Mouse (Mus musculus) heart, adult 18-20 months (tissue): ENCODE results near the gene Cyp2f2. TPM values are rescaled to one million over a fixed set of nuclear protein-coding genes. Genes with fewer than 3 reads are reported as not detected.

ENCODE experiments used
- DNase-seq, 2 experiments: peaks; one replicate each; pipeline ENCODE4 v3.0.0; 2021 to 2022; ENCODE audit warnings: mixed read lengths in 1 of 2
- long read RNA-seq, 2 experiments: library from polyadenylated mRNA; stranded (forward); transcript quantifications; one replicate each; pipeline ENCODE4 v2.0.0; 2021
- total RNA-seq, 2 experiments: library from RNA; stranded (reverse); gene quantifications; 2 replicates each; pipeline ENCODE4 v1.2.3; 2021

The Cyp2f2 gene
- 10 to 100 TPM in 1 of 2 experiments, under 1 TPM in 1; 0.92 to 47.3 TPM for total RNA-seq
- long read RNA-seq, experiment 1 = 0 reads
- long read RNA-seq, experiment 2, transcript Cyp2f2-201 (10 exons, 1,866 nt) = major isoform, 13 of 18 reads
- long read RNA-seq, experiment 2, partial matches to known transcripts = 4 of 18 reads
- long read RNA-seq, experiment 2, other reads (novel, unspliced or antisense) = 1 of 18 reads

DNA sequence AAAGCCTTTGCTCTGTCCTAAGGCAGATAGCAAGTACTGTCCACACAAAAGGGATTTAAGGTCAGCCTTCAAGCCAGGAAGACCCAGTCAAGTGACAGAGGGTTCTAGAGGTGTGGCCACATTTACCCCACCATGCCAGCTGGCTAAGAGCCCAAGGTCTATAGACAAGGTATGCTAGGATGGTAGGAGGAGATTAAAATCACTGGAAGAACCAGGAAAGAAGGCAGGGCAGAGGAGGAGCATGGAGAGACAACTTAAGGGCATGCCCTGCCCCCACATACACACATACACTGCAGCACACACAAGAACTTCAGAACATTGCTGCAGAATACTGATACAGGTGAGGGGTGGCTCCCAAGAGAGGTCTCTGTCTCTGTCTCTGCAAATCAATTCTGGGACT, at the start of gene Cyp2f2:
Gene Cyp2f2 (plus strand): TSS at position 234 of the 400 bp plus-strand sequence.
- no peak for DNase-seq

DNA sequence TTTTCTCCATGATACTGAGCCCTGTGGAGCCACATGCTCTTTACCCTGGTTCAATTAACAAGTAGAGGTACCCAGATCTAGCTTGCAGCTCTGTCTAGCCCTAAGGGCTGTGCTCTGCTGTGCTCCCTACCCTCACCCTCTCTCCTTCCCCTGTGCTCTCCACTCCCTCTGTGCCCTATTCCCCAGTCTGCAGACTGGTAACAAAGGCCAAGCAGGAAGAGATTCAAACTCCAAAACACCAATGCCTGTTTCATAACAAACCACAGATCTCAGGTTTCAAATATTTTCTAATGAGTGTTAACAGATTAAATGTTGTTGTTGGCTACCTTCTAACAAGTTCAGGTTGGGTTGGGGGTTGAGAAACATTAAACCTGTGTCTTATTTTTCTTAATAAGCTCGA, 41.1 kb upstream of the Cyp2f2 start:
- no peak for DNase-seq

GRCm38 (mm10) chr7:27081625-27082024, 38.1 kb upstream of the Cyp2f2 start:
- DNase-seq = no peak

- no peak for DNase-seq
Measured at GRCm38 (mm10) chr7:27091039-27091438, 28.7 kb upstream of the Cyp2f2 start.

DNA sequence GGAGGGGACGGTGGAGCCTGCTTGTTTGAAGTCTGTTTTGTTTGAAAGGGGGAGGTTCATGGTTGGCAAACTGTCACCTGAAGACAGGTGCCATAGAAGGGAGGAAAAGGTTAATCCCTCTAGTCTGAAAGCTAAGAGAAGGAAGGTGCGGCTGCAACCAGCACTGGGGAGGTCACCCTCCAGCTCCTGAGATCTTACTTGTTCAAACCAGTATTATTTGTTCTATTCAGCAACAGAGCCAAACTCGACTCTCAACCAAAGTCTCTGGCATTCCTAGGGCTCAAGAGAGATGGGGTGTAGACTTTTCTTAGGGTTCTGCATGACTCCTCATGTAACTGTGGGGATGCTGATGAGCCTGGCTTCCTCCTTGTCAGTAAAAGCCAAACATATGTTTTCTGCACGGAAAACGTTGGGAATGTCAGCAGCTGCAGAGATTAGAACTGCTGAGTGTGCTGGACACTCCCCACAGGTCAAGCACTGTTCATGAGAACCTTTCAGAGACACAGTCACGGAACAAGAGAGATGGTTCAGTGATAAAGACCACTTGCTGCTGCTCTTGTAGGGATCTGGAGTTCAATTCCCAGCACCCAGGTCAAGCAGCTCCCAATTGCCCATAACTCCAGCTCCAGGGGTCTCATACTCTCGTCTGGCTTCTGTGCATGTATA, 27.5 kb upstream of the Cyp2f2 start:
- no peak for DNase-seq

GRCm38 (mm10) chr7:27092882-27093281, 26.8 kb upstream of the Cyp2f2 start:
- peak in 1 of 2 experiments; percentile 10 for DNase-seq

DNA sequence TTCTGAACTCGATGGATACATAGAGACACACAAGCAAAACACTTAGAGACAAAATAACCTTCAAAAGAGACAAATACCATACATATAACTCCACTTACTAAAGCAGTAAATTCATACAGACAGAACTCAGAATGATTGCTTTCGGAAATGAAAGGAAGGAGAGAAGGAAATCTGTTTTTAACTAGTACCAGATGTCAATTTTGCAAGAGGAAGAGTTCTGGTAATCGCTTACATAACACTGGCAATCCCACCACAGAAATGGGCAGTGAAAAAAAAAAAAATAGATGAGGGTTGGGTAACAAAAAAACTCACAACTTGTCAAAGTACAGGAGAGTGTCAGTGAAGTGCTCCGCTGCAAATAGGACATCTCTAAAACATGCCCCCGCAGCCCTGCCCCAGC, 14.8 kb upstream of the Cyp2f2 start:
- DNase-seq = no peak

DNA sequence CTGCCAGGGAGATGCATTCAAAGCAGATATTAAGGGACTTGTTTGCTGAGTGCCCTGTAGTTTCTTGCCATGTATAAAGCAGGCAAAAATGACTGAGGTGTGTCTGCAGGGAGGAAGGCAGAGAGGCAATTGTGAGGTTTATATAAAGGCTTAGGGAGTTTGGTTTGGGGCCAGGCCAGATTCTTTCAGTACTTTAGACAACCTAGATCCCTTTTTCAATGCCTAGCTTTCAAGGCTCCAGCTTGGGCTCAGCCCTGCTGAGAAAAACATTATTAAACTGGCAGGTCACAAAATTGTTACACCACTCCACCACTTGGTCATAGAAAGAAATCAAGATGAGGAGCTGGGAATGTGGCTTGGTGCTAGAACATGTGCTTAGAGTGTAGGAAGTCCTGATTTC, 9.4 kb upstream of the Cyp2f2 start:
- DNase-seq = no peak

DNA sequence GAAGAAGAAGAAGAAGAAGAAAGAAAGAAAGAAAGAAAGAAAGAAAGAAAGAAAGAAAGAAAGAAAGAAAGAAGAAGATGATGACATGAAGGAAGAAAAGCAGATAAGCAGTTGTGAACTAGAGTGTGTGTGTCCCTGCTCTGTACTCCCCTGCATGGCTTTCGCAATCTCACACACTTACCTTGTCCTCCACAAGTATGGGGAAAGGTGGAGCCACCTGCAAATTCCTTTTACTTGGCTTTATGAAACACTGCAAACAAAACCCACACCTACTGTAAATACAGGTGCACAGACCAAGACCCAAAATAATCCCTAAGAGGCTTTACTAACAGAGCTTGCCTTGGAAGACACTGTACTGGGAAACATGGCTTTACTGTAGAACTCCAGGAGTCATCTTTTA, 8.7 kb upstream of the Cyp2f2 start:
- no peak for DNase-seq

DNA sequence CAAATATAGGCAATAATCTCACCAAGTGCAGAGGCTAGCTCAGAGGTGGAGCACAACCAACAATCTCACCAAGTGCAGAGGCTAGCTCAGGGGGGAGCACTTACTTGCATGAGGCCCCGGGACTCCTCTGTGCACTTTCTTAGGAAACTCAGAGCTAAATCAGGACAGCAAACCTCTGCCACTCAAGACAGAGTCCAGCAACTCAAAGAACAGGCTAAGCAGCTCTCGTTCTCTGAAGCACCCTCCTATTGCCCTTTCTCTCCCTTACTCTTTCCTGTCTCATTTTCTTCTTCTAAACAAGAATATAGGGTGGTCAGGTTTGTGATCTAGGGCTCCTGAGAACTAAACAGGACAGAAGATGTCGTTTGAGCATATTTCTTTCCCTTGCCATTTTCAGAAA, 7.7 kb upstream of the Cyp2f2 start:
- no peak for DNase-seq

DNA sequence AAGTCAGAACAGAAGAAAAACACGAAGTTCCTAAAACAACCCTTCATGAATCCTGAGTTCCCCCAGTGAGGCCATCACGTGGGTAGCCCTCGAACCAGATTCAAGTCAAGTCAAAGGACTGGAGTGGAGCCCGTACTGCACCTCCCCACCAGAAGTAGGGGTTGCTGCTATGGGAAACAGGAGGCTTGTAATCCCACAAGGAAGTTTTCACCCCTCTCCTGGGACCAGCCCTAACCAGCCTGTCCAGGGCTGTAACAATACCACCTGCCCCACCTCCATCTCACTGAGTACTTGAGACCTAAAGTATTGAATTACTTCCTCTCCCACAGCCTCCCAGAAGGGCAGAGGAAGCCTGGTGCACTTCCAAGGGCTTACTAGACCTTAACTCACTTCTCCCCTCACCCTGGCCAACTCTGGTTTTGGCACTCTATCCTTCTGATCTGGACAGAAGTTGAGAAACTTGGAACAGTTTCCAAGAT, 1.6 kb upstream of the Cyp2f2 start:
- peak in 1 of 2 experiments; percentile 64 for DNase-seq

- no peak for DNase-seq
Measured at GRCm38 (mm10) chr7:27124305-27124832, 4.7 kb downstream of the Cyp2f2 start.

GRCm38 (mm10) chr7:27124969-27125368, 5.3 kb downstream of the Cyp2f2 start:
- DNase-seq = no peak

GRCm38 (mm10) chr7:27128162-27128561, 8.5 kb downstream of the Cyp2f2 start:
- peak in 1 of 2 experiments; percentile 46 for DNase-seq

GRCm38 (mm10) chr7:27128946-27129345, 9.2 kb downstream of the Cyp2f2 start:
- no peak for DNase-seq

DNA sequence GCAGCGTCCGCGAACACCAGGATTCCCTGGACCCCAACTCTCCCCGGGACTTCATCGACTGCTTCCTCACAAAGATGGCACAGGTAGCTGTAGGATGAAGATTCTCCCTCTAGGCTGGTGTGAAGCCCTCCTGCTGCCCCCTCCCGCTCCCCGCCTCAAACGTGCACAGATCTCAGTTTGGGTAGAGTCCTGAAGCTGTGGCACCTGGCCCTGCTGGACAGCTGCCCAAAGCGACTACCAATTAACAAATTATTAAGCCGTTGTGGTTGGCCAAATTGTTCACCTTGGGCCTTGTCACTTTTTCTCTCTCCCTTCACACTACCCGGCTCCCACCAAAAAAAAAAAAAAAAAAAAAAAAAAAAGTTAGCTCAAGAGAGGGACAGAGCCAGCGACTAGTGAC, 10.1 kb downstream of the Cyp2f2 start:
- no peak for DNase-seq

DNA sequence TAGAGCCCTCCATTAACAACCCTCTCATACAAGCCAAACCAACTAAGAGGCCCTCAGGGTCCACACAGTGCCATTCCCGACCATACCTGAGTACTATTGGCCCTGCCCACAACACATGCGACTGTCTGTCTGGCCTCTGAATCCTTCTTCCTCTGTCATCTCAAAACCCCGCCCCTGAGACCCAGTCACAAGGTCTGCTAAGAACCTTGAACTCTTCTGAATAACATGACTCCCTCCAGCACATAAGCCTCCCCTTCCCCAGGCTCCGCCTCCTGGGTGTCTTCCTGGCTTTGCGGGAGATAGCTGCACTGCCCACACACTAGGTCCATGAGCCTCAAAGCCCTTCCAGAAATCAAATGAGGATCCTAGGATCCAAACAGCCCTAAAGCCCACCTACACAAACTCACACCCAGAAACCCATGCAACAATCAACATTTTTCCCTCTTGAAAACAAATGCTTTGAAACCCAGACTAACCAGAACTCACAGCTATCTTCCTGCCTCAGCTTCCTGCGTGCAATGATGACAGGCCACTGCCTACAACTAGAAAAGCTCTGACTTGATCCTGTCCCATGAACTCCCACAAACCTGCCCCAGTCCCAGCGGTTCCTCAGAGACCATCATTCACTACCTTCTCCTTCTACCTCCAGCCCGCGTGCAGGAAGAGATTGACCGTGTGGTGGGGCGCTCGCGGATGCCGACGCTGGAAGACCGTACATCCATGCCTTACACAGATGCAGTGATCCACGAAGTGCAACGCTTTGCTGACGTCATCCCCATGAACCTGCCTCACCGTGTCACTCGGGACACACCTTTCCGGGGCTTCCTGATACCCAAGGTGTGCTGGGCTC, 11.0 kb downstream of the Cyp2f2 start:
- no peak for DNase-seq

GRCm38 (mm10) chr7:27131387-27131786, 11.7 kb downstream of the Cyp2f2 start:
- DNase-seq = no peak

- peak; percentile 40 to 74 for DNase-seq
Measured at GRCm38 (mm10) chr7:27132588-27132987, 12.9 kb downstream of the Cyp2f2 start.

GRCm38 (mm10) chr7:27133156-27133555, 13.4 kb downstream of the Cyp2f2 start:
- DNase-seq = peak in 1 of 2 experiments; percentile 14

DNA sequence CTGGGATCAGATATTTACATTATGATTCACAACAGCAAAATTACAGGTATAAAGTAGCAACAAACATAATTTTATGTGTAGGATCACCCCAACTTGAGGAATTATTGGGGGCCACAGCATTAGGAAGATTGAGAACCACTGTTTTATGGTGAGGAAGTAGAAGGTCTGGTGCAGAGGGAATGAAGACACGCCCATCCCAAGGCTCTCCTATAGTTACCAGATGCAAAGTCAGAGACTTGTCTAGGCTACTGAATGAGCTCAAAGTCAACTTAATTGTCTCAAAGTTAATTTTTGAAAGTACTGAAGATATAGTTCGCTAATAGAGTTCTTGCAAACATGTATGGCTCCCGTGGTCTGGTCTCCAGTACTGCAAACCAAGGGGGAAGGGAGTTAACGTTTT, 14.0 kb downstream of the Cyp2f2 start:
- DNase-seq = no peak

DNA sequence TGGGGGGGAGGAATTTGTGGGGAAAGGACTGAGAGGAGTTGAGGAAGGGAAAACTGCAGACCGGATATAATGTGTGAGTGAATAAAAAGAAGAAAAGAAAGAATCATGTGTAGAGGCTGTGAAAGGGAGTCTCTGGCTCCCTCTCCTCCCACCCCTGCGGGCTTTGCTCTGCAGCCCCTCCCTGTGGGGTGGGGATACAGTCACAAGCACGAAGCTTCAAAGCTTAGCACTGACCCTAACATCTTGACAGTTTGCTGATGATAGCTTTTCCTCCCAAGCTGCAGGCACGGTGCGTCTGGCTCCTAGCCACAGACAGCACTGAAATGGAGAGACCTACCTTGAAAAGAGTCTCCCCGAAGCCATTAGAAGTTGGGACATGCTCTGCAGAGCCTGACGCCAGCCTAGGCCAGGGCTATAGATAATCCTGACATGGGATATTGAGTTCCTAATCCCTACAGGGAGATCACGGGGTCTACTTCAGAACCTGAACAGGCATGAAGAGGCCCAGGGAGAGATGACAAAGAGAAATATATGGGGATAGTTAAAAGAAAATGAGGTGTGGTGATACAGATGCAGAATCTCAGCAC, 16.8 kb downstream of the Cyp2f2 start:
- DNase-seq = no peak
